Mouse (Mus musculus): ENCODE results near the gene Spef1.

- TF ChIP-seq POLR2A (IDR thresholded peaks at IDR 0.05; ENCODE audit: borderline replicate concordance, insufficient read depth, low read length) (no peak), CTCF (IDR thresholded peaks at IDR 0.05; ENCODE audit: borderline replicate concordance, insufficient read depth, low read depth, low read length) (no peak)
These were observed 16.8 kb upstream of the Spef1 start for GRCm38 (mm10) chr2:131203816-131204409.

Measured in cerebellum, adult 2 months (tissue).